Mouse (Mus musculus) urinary bladder, adult 2 months (tissue): ENCODE measurements around the gene Syt15. TPM values are rescaled to one million over a fixed set of nuclear protein-coding genes. Genes with fewer than 3 reads are reported as not detected.
"Not testable (repeated sequence)": the region's sequence is repeated elsewhere in the genome, so short reads cannot be mapped to it uniquely, and the experiment has no call there.

Source experiments
- DNase-seq: peaks from one replicate; pipeline ENCODE4 v3.0.0; 2022; ENCODE audit warnings: low spot score
- polyA plus RNA-seq: library from polyadenylated mRNA; depleted of rRNA; stranded (reverse); fragments of >200 nt; gene quantifications from 2 replicates; pipeline ENCODE4 v1.2.3, GENCODE M21; 2012; rRNA removed

Gene Syt15
- polyA plus RNA-seq, 1 experiment, result 10.6 TPM

DNA sequence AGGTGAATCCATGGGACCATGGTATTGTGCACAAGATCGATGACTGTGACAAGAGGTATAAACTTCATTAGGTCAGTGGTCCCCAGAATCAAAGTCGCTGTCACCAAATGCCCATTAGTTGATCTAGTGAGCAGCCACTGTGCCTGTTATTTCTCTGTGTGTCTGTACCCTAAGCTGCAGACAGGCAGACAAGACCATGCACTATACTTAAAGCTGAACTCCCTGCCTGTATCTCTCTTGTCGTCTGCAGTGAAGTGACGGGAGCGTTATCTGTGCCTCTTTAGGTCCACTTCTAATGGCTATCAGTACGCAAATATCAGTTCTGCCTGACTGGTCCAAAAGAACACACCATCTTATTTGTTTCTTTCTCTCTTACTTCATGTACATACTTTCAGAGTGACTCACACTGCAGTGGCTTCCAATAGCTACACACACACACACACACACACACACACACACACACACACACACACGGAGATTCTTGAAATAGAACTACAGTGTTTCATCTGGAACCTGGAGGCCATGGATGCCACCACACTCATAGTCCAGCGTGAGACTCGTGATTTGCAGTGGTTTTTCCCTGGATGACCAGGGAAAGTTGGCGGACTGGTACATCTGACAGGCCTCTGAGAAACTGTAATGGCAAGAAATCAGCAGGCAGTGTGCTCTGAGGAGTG lies 9.6 kb downstream of the Syt15 start:
- no peak for DNase-seq

DNA sequence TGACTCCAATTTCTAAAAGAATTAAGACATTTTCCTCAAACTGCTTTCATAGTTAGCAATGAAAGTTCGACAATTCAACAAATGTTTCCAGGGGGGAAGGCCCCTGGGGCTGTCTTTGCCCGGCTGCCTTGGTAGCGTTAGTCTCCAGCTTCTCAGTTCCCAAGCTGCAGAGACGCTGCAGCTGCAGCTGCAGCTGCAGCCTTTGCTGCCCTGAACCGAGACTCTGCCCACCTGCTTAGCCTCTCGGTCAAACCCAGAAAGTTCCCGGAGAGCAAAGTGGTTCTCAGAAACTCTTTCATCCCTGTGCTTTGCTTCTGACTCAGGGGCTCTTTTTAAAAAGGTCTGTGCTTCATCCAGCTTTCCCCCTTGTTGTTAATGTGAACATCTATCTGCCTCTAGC lies 12.9 kb downstream of the Syt15 start:
- DNase-seq, result no peak

DNA sequence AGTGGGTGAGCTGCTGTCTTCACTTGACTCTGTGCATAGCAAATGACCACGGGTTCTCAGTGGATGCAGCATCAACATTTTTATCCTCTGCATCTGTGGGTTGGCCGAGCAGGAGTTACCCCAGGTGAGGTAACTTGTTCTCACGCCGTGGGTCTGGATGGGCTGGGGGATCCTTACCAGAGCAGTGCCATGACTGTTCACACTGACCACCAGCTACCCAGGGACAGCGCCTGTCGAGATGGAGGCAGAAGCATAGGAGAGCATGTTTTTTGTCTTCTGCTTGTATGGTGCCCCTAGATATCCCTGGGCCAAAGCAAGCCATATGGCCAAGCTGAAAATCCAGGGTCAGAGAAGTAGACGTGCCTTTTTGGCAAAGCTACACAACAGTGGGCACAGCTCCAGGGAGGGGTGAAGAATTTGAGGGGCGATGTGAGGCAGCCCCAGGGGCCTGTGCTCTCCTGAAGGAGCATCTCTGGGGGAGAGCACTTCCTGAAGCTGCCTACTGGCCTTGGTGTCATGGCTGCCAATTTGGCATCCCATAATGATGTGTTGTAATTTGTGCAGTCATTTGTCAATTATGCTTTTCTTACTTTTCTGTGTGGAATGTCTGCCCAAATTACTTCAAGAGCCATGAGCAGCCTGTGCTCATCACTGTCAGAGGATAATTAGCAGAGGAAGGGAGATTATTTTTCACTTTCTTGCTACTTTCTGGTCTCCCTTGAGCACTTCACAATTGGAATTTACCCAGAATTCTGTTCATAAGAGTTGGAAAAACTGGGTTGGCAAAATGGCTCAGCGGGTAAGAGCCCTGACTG lies 13.7 kb downstream of the Syt15 start:
- DNase-seq, result no peak

DNA sequence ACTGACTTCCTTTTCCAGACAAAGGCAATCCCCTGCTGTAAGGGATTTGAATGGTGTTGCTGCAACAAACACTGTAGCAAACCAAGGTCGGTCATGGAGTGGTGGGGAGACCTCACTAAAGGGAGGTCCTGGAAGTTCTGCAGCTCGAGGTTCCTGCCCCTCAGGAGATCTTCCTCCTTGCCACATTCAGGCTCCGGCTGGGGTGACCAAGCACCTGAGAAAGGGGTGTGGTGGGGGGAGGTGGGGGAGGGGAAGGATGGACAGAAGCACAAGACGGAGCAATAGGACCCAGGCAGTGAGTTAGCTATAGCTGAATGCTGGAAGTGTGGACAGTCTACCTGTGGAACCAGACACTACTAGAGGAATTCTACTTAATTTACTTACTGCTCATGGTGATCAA lies 14.5 kb downstream of the Syt15 start:
- no peak for DNase-seq

DNA sequence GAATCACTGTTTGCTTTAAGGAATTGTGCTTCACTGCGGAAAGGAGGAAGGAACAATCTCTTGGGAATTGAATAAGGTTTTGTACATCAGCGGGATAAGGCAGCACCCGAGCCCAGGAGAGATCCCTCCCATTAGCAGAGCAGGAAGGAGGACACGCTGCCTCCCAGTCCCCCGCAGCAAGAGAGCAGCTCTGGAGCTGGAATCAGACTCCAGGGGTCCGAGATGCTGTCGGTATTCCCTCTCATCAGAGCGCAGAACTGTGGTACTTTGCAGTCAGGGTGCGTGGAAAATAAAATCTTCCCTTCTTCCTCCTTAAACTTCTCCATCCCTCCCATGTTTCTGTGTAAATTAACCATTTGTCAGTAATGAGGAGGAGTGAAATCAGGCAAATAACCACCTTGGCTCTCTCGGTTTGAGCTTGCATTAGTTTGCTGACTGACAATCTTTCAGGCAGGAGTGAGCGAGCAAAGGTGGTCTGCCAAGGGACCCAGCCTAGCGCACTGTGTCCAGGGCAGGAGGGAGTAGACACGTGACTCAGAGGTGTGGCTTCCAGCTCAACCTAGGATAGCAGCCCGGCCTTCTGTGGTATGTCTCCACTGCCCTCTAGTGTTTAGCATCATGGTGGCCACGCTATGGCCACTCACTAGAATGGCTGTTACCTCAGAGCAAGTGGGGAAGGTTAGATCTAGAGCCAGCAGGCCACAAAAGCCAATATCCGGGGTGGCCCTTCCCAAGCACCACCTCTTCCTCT lies 15.4 kb downstream of the Syt15 start:
- DNase-seq, result no peak

DNA sequence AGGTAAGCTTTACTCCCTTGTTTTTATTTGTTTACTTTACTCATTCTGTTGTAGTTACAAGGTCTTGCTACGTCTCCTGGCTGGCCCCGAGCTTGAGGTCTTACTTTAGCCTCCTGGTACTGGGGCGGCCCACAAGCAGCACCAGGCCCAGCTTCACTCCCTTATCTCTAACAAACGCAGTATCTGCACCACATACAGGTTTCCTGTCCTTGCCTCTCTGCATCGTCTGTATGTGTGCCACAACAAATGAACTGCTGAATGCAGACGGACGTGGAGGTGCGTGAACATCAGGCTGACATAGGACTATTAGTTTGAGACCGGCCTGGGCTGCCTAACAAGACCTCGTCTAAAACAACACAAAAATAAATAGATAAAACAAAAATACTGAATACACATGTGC lies 20.9 kb downstream of the Syt15 start:
- DNase-seq, result no peak

DNA sequence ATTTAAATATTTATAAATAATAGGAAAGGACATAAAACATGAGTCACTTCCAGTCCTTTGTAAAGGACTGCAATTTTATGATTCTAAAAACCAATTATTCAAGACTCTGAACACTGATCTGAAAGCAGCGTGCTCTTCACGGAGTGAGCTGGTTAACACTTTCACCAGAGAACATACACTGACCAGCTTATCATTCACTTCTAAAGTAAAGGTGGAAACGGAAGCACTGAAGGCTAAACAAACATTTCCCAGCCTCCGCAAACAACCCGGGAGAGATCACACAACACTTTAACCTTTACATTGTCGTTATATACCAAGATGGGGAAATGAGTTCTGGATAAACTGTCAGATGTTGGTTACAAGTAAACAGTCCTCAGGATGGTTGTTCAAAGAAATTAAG lies 21.3 kb downstream of the Syt15 start:
- no peak for DNase-seq

DNA sequence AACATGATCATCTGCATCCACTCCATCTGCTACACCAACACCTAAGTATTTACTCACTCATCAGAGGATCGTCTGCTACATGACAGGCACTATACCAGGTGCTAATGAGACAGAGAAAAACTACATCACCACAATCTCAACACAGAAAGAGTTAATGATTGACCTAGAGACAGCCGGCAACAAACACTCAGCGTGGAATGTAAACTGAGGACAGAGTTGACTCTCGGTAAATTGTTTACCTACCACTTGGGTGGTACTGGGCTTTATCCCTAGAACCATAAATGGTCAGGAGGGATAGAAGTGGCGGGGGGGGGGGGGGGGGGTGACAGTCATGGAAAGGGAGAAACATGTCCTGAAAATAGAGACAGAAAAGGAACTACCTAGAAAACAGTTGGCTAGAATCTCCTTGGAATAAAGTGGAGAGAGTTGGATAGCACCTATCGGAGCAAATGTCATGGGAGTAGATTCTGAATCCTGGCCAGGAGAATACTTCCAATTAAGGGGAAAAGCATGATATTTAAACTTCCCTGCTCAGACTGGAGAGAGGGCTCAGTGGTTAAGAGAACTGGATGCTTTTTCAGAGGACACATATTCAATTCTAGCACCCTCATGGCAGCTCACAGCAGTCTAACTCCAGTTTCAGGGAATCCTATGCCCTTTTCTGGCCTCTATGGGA lies 33.2 kb downstream of the Syt15 start:
- no peak for DNase-seq

DNA sequence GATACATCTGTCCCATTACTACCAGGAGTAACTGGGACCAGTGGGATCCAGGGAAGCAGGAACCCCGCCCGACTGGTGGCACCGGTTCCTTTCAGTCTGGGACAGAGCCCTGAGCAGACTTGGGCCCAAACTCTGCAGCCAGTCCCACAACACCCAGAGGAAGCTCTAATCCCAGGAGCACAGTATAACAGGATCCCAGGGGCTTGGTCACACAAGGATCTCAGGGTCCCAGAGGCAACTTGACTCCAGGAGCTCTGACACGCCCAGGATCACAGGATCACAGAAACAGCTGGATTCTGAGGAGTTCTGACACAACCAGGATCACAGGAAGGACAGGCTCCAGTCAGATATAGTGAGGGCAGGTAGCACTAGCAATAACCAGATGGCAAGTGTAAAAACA lies 33.9 kb downstream of the Syt15 start:
- DNase-seq, result no peak

DNA sequence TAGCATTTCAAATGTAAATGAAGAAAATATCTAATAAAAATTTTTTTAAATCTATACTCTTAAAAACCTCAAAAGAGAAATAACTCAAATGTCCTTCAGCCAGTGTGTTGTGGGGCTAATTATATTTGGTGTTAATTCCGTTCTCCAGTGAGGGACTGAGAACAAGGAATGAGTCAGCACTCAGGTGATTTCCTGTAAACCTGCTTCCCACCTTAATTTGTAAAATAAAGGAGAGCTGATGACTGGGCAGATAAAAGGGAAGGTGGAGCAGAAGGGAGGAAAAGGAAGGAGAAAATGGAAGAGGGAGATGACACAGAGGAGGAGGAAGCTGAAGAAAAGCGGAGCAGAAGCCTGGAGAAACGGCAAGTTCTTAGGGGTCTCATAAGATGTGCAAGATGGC lies 39.1 kb downstream of the Syt15 start:
- DNase-seq, result not testable (repeated sequence)

DNA sequence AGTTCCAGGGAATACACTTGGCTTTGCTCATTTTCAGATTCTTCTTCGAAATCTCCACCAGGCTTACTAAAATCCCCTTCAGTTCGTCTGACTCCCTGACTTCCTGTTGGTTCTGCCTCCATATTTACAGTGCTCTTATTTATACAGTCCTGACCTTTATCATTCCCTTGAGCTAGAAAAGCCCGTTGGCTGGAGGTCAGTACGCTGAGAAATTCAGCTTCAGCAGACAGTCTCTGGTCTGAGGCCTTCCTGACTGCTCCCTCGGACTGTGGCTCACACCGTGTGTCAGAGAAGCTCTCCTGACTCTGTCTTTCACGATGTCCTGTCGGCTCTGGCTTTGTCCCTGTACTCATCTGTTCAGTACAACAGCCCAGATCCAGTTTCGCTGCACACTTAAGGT lies 48.7 kb downstream of the Syt15 start:
- DNase-seq, result no peak

DNA sequence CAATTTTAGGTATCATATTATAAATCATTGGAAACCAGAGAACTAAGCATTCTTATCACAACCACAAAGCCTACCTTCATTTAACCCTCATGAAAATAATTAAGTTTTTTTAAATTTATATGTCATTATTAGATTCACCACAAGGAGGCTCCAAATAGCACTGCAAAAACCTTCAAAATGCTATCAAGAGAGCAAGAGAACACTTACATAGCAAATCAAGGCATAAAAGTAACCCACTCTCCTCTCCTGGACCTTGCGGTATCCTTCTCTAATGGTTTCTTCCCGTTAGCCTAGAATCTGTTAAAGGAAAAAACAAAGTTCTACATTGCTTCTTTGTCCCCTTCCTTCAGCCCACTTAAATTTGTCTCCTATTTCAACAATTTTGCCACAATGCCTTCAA lies 53.9 kb downstream of the Syt15 start:
- DNase-seq, result no peak

DNA sequence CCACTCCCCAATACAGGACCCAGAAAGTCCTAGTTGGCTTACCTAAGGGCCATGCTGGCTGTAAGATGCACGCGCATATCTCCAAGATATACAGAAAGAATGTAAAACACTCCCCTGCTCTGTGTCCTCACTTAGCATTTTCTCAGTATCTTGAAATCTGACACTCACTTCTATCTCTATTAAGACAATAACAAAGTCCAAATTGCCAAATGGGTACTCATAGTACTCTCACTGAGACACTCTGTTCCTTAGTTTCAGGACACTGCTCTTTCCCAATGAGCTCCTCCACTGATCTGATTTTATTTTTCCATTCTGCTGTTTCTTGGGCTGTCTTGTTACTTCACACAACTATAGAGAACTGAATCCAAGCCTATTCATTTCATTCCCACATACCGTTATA lies 54.7 kb downstream of the Syt15 start:
- DNase-seq, result no peak

DNA sequence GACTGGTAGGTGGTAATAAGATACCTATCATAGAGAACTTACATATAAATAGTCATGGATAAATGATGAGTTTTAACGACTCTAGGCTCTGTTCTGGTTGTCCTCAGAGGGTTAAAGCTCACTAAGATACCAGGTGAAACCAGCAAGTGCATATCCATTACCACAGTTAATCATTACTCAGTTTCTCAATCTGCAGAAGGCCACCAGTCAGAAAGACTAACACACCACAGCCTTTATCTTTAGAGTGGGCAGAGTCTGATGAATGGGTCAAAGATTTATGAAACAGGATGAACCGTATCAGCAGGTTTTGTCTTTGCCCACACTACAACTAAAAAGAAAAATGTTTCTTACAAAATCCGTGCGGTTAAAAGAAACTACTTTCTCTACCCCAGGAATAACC lies 55.8 kb downstream of the Syt15 start:
- DNase-seq, result no peak

DNA sequence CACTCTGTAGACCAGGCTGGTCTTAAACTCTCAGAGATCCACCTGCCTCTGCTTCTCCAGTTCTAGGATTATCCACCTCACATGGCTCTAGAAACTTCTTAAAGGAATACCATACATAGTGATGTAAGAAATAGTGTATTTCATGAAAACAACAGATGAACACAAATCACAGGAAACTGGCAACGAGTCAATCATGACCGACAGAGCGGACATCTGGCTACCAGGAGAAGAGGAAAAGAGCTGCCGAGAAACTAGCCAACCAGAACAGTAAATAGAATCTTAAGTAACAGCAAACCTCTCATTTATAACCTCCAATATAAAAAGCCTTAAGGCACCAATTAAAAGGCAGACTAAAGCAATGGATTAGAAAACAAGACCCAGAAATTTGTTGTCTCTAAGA lies 60.3 kb downstream of the Syt15 start:
- DNase-seq, result no peak

Other genes starting within 250 kb of the Syt15 start
- 0.44 and 0.46 TPM in 2 replicates for gene Zfp488, start 240.8 kb upstream of the Syt15 start, polyA plus RNA-seq
- gene Gm30083, start 204.4 kb upstream of the Syt15 start, polyA plus RNA-seq, result 0.32 and 0.38 TPM in 2 replicates
- gene Gm5460, start 202.8 kb upstream of the Syt15 start, polyA plus RNA-seq, result 0.03 and 0.12 TPM in 2 replicates
- gene Antxrl, start 166.9 kb upstream of the Syt15 start, polyA plus RNA-seq, result not detected in 2 replicates
- 39.5 and 42.4 TPM in 2 replicates for gene Anxa8, start 133.6 kb upstream of the Syt15 start, polyA plus RNA-seq
- gene A630023A22Rik, start 116.8 kb upstream of the Syt15 start, polyA plus RNA-seq, result 12.5 and 14.3 TPM in 2 replicates
- gene Npy4r, start 67.1 kb upstream of the Syt15 start, polyA plus RNA-seq, result 25.1 and 34.7 TPM in 2 replicates
- gene Gprin2, start 17.9 kb upstream of the Syt15 start, polyA plus RNA-seq, result 0.30 and 0.72 TPM in 2 replicates
- gene Shld2, start 90.9 kb downstream of the Syt15 start, polyA plus RNA-seq, result 3.9 and 5.0 TPM in 2 replicates
- 115 and 123 TPM in 2 replicates for gene Glud1, start 91.1 kb downstream of the Syt15 start, polyA plus RNA-seq
- 714 and 1,004 TPM in 2 replicates for gene Fam25c, start 135.8 kb downstream of the Syt15 start, polyA plus RNA-seq
- gene Sncg, start 155.2 kb downstream of the Syt15 start, polyA plus RNA-seq, result 35.6 and 50.1 TPM in 2 replicates
- gene Mmrn2, start 155.9 kb downstream of the Syt15 start, polyA plus RNA-seq, result 8.0 and 14.0 TPM in 2 replicates